Mouse (Mus musculus): ENCODE results near the gene Ankrd6. TPM values are rescaled to one million over a fixed set of nuclear protein-coding genes. Genes with fewer than 3 reads are reported as not detected.

The Ankrd6 gene
- polyA plus RNA-seq (2011; ENCODE audit: insufficient read length, low read depth, missing spikeins) = 2.3 and 3.9 TPM in 2 replicates

- Histone ChIP-seq H3K4me3 (ENCODE audit: insufficient read depth, low read length) (peak within 1 kb of the TSS; percentile 53), H3K4me1 (ENCODE audit: control insufficient read depth, insufficient read depth, low read length) (no peaks in the 10 kb centered on the region), H3K27ac (ENCODE audit: insufficient read depth, low read length) (no peak within 1 kb of the TSS)
- TF ChIP-seq POLR2A (IDR thresholded peaks at IDR 0.05; ENCODE audit: low read depth, low read length) (peak; percentile 41; the same call in 1 of the 2 replicates), CTCF (IDR thresholded peaks at IDR 0.05; ENCODE audit: borderline replicate concordance, insufficient read depth, low read length) (peak; percentile 71)
These were observed at the start of gene Ankrd6 for GRCm38 (mm10) chr4:32950356-32951034. Gene Ankrd6 (minus strand): TSS chr4:32950841.

GRCm38 (mm10) chr4:32998996-32999395 lies 48.4 kb upstream of the Ankrd6 start:
- TF ChIP-seq POLR2A (IDR thresholded peaks at IDR 0.05; ENCODE audit: low read depth, low read length) (no peak), CTCF (IDR thresholded peaks at IDR 0.05; ENCODE audit: borderline replicate concordance, insufficient read depth, low read length) (no peak)
- no peaks in the 10 kb centered on the region for H3K4me1 ChIP-seq (ENCODE audit: control insufficient read depth, insufficient read depth, low read length)
- H3K4me3 ChIP-seq (ENCODE audit: insufficient read depth, low read length) = no peak overlapping the region
- H3K27ac ChIP-seq (ENCODE audit: insufficient read depth, low read length) = no peak overlapping the region

GRCm38 (mm10) chr4:32997571-32997970 lies 46.9 kb upstream of the Ankrd6 start:
- TF ChIP-seq POLR2A (IDR thresholded peaks at IDR 0.05; ENCODE audit: low read depth, low read length) (no peak), CTCF (IDR thresholded peaks at IDR 0.05; ENCODE audit: borderline replicate concordance, insufficient read depth, low read length) (no peak)
- Histone ChIP-seq H3K4me3 (ENCODE audit: insufficient read depth, low read length) (no peak overlapping the region), H3K27ac (ENCODE audit: insufficient read depth, low read length) (no peak overlapping the region), H3K4me1 (ENCODE audit: control insufficient read depth, insufficient read depth, low read length) (no peaks in the 10 kb centered on the region)

- no peak for TF ChIP-seq CTCF (IDR thresholded peaks at IDR 0.05; ENCODE audit: borderline replicate concordance, insufficient read depth, low read length)
- no peak for TF ChIP-seq POLR2A (IDR thresholded peaks at IDR 0.05; ENCODE audit: low read depth, low read length)
- H3K4me3 ChIP-seq (ENCODE audit: insufficient read depth, low read length) = no peak overlapping the region
- no peaks in the 10 kb centered on the region for H3K4me1 ChIP-seq (ENCODE audit: control insufficient read depth, insufficient read depth, low read length)
- H3K27ac ChIP-seq (ENCODE audit: insufficient read depth, low read length) = no peak overlapping the region
These were observed 45.4 kb upstream of the Ankrd6 start for GRCm38 (mm10) chr4:32996083-32996482.

GRCm38 (mm10) chr4:32994168-32994567 lies 43.5 kb upstream of the Ankrd6 start:
- Histone ChIP-seq H3K4me1 (ENCODE audit: control insufficient read depth, insufficient read depth, low read length) (no peaks in the 10 kb centered on the region), H3K4me3 (ENCODE audit: insufficient read depth, low read length) (no peak overlapping the region), H3K27ac (ENCODE audit: insufficient read depth, low read length) (no peak overlapping the region)
- TF ChIP-seq CTCF (IDR thresholded peaks at IDR 0.05; ENCODE audit: borderline replicate concordance, insufficient read depth, low read length) (no peak), POLR2A (IDR thresholded peaks at IDR 0.05; ENCODE audit: low read depth, low read length) (no peak)

GRCm38 (mm10) chr4:32989346-32989745 lies 38.7 kb upstream of the Ankrd6 start:
- no peak overlapping the region for H3K27ac ChIP-seq (ENCODE audit: insufficient read depth, low read length)
- TF ChIP-seq POLR2A (IDR thresholded peaks at IDR 0.05; ENCODE audit: low read depth, low read length) = no peak
- no peak for TF ChIP-seq CTCF (IDR thresholded peaks at IDR 0.05; ENCODE audit: borderline replicate concordance, insufficient read depth, low read length)
- H3K4me1 ChIP-seq (ENCODE audit: control insufficient read depth, insufficient read depth, low read length) = no peaks in the 10 kb centered on the region; the same call in 1 of the 2 replicates
- H3K4me3 ChIP-seq (ENCODE audit: insufficient read depth, low read length) = no peak overlapping the region

- TF ChIP-seq CTCF (IDR thresholded peaks at IDR 0.05; ENCODE audit: borderline replicate concordance, insufficient read depth, low read length) (no peak), POLR2A (IDR thresholded peaks at IDR 0.05; ENCODE audit: low read depth, low read length) (no peak)
These were observed 36.4 kb upstream of the Ankrd6 start for GRCm38 (mm10) chr4:32987006-32987405.

GRCm38 (mm10) chr4:32985684-32986083 lies 35.0 kb upstream of the Ankrd6 start:
- no peaks in the 10 kb centered on the region; the same call in 1 of the 2 replicates for H3K4me1 ChIP-seq (ENCODE audit: control insufficient read depth, insufficient read depth, low read length)
- no peak overlapping the region for H3K27ac ChIP-seq (ENCODE audit: insufficient read depth, low read length)
- H3K4me3 ChIP-seq (ENCODE audit: insufficient read depth, low read length) = no peak overlapping the region
- no peak for TF ChIP-seq CTCF (IDR thresholded peaks at IDR 0.05; ENCODE audit: borderline replicate concordance, insufficient read depth, low read length)
- TF ChIP-seq POLR2A (IDR thresholded peaks at IDR 0.05; ENCODE audit: low read depth, low read length) = no peak

More at GRCm38 (mm10) chr4:32987006-32987405, 36.4 kb upstream of the Ankrd6 start:
- H3K4me3 ChIP-seq (ENCODE audit: insufficient read depth, low read length) = no peak overlapping the region
- no peaks in the 10 kb centered on the region; the same call in 1 of the 2 replicates for H3K4me1 ChIP-seq (ENCODE audit: control insufficient read depth, insufficient read depth, low read length)
- H3K27ac ChIP-seq (ENCODE audit: insufficient read depth, low read length) = no peak overlapping the region

GRCm38 (mm10) chr4:32984801-32985675 lies 34.4 kb upstream of the Ankrd6 start:
- no peak overlapping the region for H3K27ac ChIP-seq (ENCODE audit: insufficient read depth, low read length)
- H3K4me1 ChIP-seq (ENCODE audit: control insufficient read depth, insufficient read depth, low read length) = no peaks in the 10 kb centered on the region; the same call in 1 of the 2 replicates
- H3K4me3 ChIP-seq (ENCODE audit: insufficient read depth, low read length) = no peak overlapping the region
- no peak for TF ChIP-seq CTCF (IDR thresholded peaks at IDR 0.05; ENCODE audit: borderline replicate concordance, insufficient read depth, low read length)
- TF ChIP-seq POLR2A (IDR thresholded peaks at IDR 0.05; ENCODE audit: low read depth, low read length) = no peak
